13 mouse cellular contexts compared by ENCODE assay signal in genomic region chr12:105686791-105687190, GRCm38 (mm10). TPM values are rescaled to one million over a fixed set of nuclear protein-coding genes. Genes with fewer than 3 reads are reported as not detected.
DNase-seq lines count a peak whose midpoint lies in the region; ATAC-seq and TF ChIP-seq lines count a peak whose summit lies in the region.
"Had no signal": no experiment of that assay in that cellular context is flagged by ENCODE, and none has a peak within 500 bp of the region (broad histone marks: within the 10 kb centered on the region; RNA-seq: fewer than 3 reads in every experiment).

No protein-coding gene starts in this region.

- peaks cover 23% of the 10 kb centered on the region; the same call in 1 of the 2 replicates for H3K79me2 ChIP-seq in liver, adult 2 months (ENCODE audit: control insufficient read depth, insufficient read depth, low read length)

- H3K9me3 ChIP-seq in forebrain, embryonic 14.5 days (replicated peaks; ENCODE audit: control insufficient read depth, low read length), result no peaks in the 10 kb centered on the region
- no peaks in the 10 kb centered on the region for H3K9me3 ChIP-seq in intestine, postnatal 0 days (ENCODE audit: control insufficient read depth)
- no peaks in the 10 kb centered on the region for H3K9me3 ChIP-seq in neural tube, embryonic 12.5 days

- no peak overlapping the region for H3K4me3 ChIP-seq in liver, adult 2 months (ENCODE audit: insufficient read depth, low read depth, low read length)
- no peak overlapping the region for H3K4me3 ChIP-seq in forebrain, embryonic 14.5 days (ENCODE audit: low read depth, low read length)
- no peak overlapping the region for H3K4me3 ChIP-seq in intestine, postnatal 0 days (ENCODE audit: low read depth, low read length)
- no peak overlapping the region for H3K4me3 ChIP-seq in neural tube, embryonic 12.5 days

- TF ChIP-seq CTCF in liver, adult 2 months (IDR thresholded peaks at IDR 0.05; ENCODE audit: low read depth, low read length), result no peak
- no peak for TF ChIP-seq CTCF in intestine, postnatal 0 days (IDR thresholded peaks at IDR 0.05; ENCODE audit: low read depth)

- no peaks in the 10 kb centered on the region for H3K27me3 ChIP-seq in liver, adult 2 months (ENCODE audit: control insufficient read depth, insufficient read depth, low read length)
- H3K27me3 ChIP-seq in forebrain, embryonic 14.5 days (replicated peaks; ENCODE audit: control insufficient read depth, insufficient read depth, low read length), result no peaks in the 10 kb centered on the region
- H3K27me3 ChIP-seq in intestine, postnatal 0 days (replicated peaks; ENCODE audit: control insufficient read depth, insufficient read depth, low read length), result no peaks in the 10 kb centered on the region
- H3K27me3 ChIP-seq in neural tube, embryonic 12.5 days (replicated peaks), result no peaks in the 10 kb centered on the region

- ATAC-seq in forebrain, embryonic 14.5 days, result no peak
- ATAC-seq in intestine, postnatal 0 days, result no peak
- ATAC-seq in neural tube, embryonic 12.5 days (ENCODE audit: low FRiP score, low read depth), result no peak
- ATAC-seq in granulocyte monocyte progenitor cell, adult 5-6 weeks (replicated peaks; ENCODE audit: poor library complexity, severe bottlenecking), result no peak

- H3K4me2 ChIP-seq in forebrain, embryonic 14.5 days (ENCODE audit: low read length), result peak overlapping the region; percentile 87; the same call in 1 of the 2 replicates
- peak overlapping the region; percentile 93; the same call in 1 of the 2 replicates for H3K4me2 ChIP-seq in intestine, postnatal 0 days (replicated peaks; ENCODE audit: low read depth)
- H3K4me2 ChIP-seq in neural tube, embryonic 12.5 days (replicated peaks), result peak overlapping the region; percentile 86

- H3K4me1 ChIP-seq in liver, adult 2 months (ENCODE audit: control insufficient read depth, insufficient read depth, low read length), result peaks cover 9% of the 10 kb centered on the region
- peaks cover 21% of the 10 kb centered on the region for H3K4me1 ChIP-seq in forebrain, embryonic 14.5 days (ENCODE audit: control insufficient read depth, insufficient read depth, low read length)
- H3K4me1 ChIP-seq in intestine, postnatal 0 days (replicated peaks; ENCODE audit: control insufficient read depth, insufficient read depth, low read length), result 0 out of 2 replicates have a peak, but pooled peaks cover 3% of the 10 kb centered on the region
- peaks cover 28% of the 10 kb centered on the region for H3K4me1 ChIP-seq in neural tube, embryonic 12.5 days

- no peak overlapping the region for H3K9ac ChIP-seq in liver, adult 2 months (ENCODE audit: low read depth, low read length)
- no peak overlapping the region for H3K9ac ChIP-seq in forebrain, embryonic 14.5 days (ENCODE audit: low read length)
- no peak overlapping the region for H3K9ac ChIP-seq in intestine, postnatal 0 days (ENCODE audit: low read depth, low read length)
- 0 out of 2 replicates have a peak overlapping the region, but pooled peaks have one; percentile 90 for H3K9ac ChIP-seq in neural tube, embryonic 12.5 days

- TF ChIP-seq POLR2A in liver, adult 2 months (IDR thresholded peaks at IDR 0.05; ENCODE audit: extremely low read depth, insufficient read depth, low read length), result no peak

- DNase-seq in liver, adult 2 months (ENCODE audit: extremely low read depth, low read depth, low spot score), result peak; percentile 63
- DNase-seq in liver, result no peak
- no peak for DNase-seq in forebrain, embryonic 14.5 days (ENCODE audit: low spot score)
- no peak for DNase-seq in left cerebral cortex, postnatal 4 days
- DNase-seq in heart, postnatal 25 days (ENCODE audit: low spot score), result no peak
- DNase-seq: gastrocnemius, postnatal 10 days; heart, postnatal 4 days; layer of hippocampus, postnatal 36 days had no signal

- intact Hi-C loops in left cerebral cortex, postnatal 4 days (cut with DNase I), result no loop called here
- intact Hi-C loops in heart, postnatal 25 days (cut with DNase I), result loop anchor here (10.0 kb wide), 1 partner anchor 328 kb away; the partner anchor contains the start of gene Vrk1

- H3K27ac ChIP-seq in liver, adult 2 months (replicated peaks; ENCODE audit: insufficient read depth, low read depth, low read length), result no peak overlapping the region
- no peak overlapping the region for H3K27ac ChIP-seq in forebrain, embryonic 14.5 days (ENCODE audit: low read depth, low read length)
- peak overlapping the region; percentile 73 for H3K27ac ChIP-seq in intestine, postnatal 0 days (ENCODE audit: low read depth, low read length)
- H3K27ac ChIP-seq in neural tube, embryonic 12.5 days, result no peak overlapping the region
- H3K27ac ChIP-seq: macrophage had no signal

- WGBS in liver, adult 2 months, result 75% methylated on average over 3 of the region's 3 CpGs
- WGBS in forebrain, embryonic 14.5 days, result 89% methylated on average over 3 of the region's 3 CpGs
- WGBS in intestine, postnatal 0 days, result 84% methylated on average over 3 of the region's 3 CpGs
- 89% methylated on average over 3 of the region's 3 CpGs for WGBS in neural tube, embryonic 12.5 days

- H3K36me3 ChIP-seq in liver, adult 2 months (ENCODE audit: control insufficient read depth, insufficient read depth, low read length), result no peaks in the 10 kb centered on the region; the same call in 1 of the 2 replicates
- peaks cover 20% of the 10 kb centered on the region for H3K36me3 ChIP-seq in forebrain, embryonic 14.5 days (ENCODE audit: control insufficient read depth, insufficient read depth, low read length)
- no peaks in the 10 kb centered on the region; the same call in 1 of the 2 replicates for H3K36me3 ChIP-seq in intestine, postnatal 0 days (ENCODE audit: control insufficient read depth, insufficient read depth)
- peaks cover 20% of the 10 kb centered on the region for H3K36me3 ChIP-seq in neural tube, embryonic 12.5 days

RNA-seq across cellular contexts. Expression of gene Atg2b, which starts 1.8 kb away (rescaled TPM):
- 19.2 and 24.0 TPM in 2 replicates for total RNA-seq in liver, adult 2 months (2014; rRNA removed)
- polyA plus RNA-seq in liver, adult 2 months (2012; rRNA removed), result 9.3 and 10.2 TPM in 2 replicates
- polyA plus RNA-seq in forebrain, embryonic 14.5 days (2014; fragmentation: Nextera tagmentation; extraction: Ambion mirVana), result 13.8 and 14.6 TPM in 2 replicates
- 10.8 and 12.0 TPM in 2 replicates for polyA plus RNA-seq in intestine, postnatal 0 days (2015; fragmentation: Nextera tagmentation; extraction: Ambion mirVana)
- polyA plus RNA-seq in neural tube, embryonic 12.5 days (2016; fragmentation: Nextera tagmentation; extraction: Ambion mirVana), result 17.2 and 18.1 TPM in 2 replicates
- total RNA-seq in left cerebral cortex, postnatal 4 days (2021), result 10 to 100 TPM; 38.5 to 39.3 TPM
- 38.3 and 40.6 TPM in 2 replicates for total RNA-seq in granulocyte monocyte progenitor cell, adult 5-6 weeks (2014; fragmentation: Nextera tagmentation)
- 18.9 and 21.2 TPM in 2 replicates for total RNA-seq in granulocyte monocyte progenitor cell, adult 5-6 weeks (2017)
- 10 to 100 TPM; 17.0 to 18.8 TPM for total RNA-seq in heart, postnatal 25 days (2021)

RNA-seq across cellular contexts. Expression of gene Gskip, which starts 2.2 kb away (rescaled TPM):
- 6.2 and 9.2 TPM in 2 replicates for total RNA-seq in liver, adult 2 months (2014; rRNA removed)
- 2.6 and 2.8 TPM in 2 replicates for polyA plus RNA-seq in liver, adult 2 months (2012; rRNA removed)
- polyA plus RNA-seq in forebrain, embryonic 14.5 days (2014; fragmentation: Nextera tagmentation; extraction: Ambion mirVana), result 33.5 and 34.1 TPM in 2 replicates
- polyA plus RNA-seq in intestine, postnatal 0 days (2015; fragmentation: Nextera tagmentation; extraction: Ambion mirVana), result 35.0 and 35.6 TPM in 2 replicates
- polyA plus RNA-seq in neural tube, embryonic 12.5 days (2016; fragmentation: Nextera tagmentation; extraction: Ambion mirVana), result 33.0 and 33.1 TPM in 2 replicates
- 10 to 100 TPM; 14.2 to 14.4 TPM for total RNA-seq in left cerebral cortex, postnatal 4 days (2021)
- 12.5 and 16.3 TPM in 2 replicates for total RNA-seq in granulocyte monocyte progenitor cell, adult 5-6 weeks (2014; fragmentation: Nextera tagmentation)
- total RNA-seq in granulocyte monocyte progenitor cell, adult 5-6 weeks (2017), result 10.4 and 15.7 TPM in 2 replicates
- 1 to 10 TPM; 7.0 to 7.6 TPM for total RNA-seq in heart, postnatal 25 days (2021)

RNA-seq across cellular contexts. Expression of gene Ak7, which starts 19.0 kb away (rescaled TPM):
- total RNA-seq in liver, adult 2 months (2014; rRNA removed), result 0.09 and 0.13 TPM in 2 replicates
- 0.05 TPM in 1 of 2 replicates, not detected in the other for polyA plus RNA-seq in liver, adult 2 months (2012; rRNA removed)
- 0.41 and 0.73 TPM in 2 replicates for polyA plus RNA-seq in forebrain, embryonic 14.5 days (2014; fragmentation: Nextera tagmentation; extraction: Ambion mirVana)
- polyA plus RNA-seq in intestine, postnatal 0 days (2015; fragmentation: Nextera tagmentation; extraction: Ambion mirVana), result 0.18 and 0.24 TPM in 2 replicates
- polyA plus RNA-seq in neural tube, embryonic 12.5 days (2016; fragmentation: Nextera tagmentation; extraction: Ambion mirVana), result 0.70 and 0.86 TPM in 2 replicates
- 1 to 10 TPM; 1.4 TPM for total RNA-seq in left cerebral cortex, postnatal 4 days (2021)
- total RNA-seq in granulocyte monocyte progenitor cell, adult 5-6 weeks (2014; fragmentation: Nextera tagmentation), result 0.21 TPM in 1 of 2 replicates, not detected in the other
- not detected in 2 replicates for total RNA-seq in granulocyte monocyte progenitor cell, adult 5-6 weeks (2017)
- total RNA-seq in heart, postnatal 25 days (2021), result under 1 TPM in 1 of 2 experiments, not detected in 1; 0.08 TPM
- total RNA-seq: gastrocnemius, postnatal 10 days had no signal
- polyA plus RNA-seq: embryonic facial prominence, embryonic 11.5 days; macrophage had no signal
